Mouse (Mus musculus) liver, postnatal 0 days (tissue): ENCODE measurements around the gene Ddx39b.

Experiments used
- CTCF ChIP-seq: sonication (generic); IDR thresholded peaks from 2 replicates; pipeline ENCODE4 v1.5.1; 2016; ENCODE audit warnings: antibody characterized with exemption, low read depth
- EP300 ChIP-seq: IDR thresholded peaks from 2 replicates; pipeline ENCODE4 v1.6.1; 2016; ENCODE audit warnings: antibody characterized with exemption, low read depth, mild to moderate bottlenecking

DNA sequence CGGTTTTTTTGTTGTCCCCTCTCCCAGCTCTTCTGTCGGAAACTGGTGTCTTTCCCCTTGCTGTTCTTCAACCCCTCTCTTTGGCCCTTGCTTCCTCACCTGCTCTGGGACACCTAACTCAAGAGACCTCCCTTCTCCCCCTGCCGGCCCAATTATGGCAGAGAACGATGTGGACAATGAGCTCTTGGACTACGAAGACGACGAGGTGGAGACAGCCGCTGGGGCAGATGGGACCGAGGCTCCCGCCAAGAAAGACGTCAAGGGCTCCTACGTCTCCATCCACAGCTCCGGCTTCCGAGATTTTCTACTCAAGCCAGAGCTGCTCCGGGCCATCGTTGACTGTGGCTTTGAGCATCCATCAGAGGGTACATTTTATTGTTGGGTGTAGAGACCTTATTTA lies 1.5 kb downstream of the Ddx39b start:
- TF ChIP-seq EP300 (no peak), CTCF (peak; percentile 23; the same call in 1 of the 2 replicates)
